Mouse (Mus musculus): ENCODE results near the gene Ttc17.

The Ttc17 gene

DNA sequence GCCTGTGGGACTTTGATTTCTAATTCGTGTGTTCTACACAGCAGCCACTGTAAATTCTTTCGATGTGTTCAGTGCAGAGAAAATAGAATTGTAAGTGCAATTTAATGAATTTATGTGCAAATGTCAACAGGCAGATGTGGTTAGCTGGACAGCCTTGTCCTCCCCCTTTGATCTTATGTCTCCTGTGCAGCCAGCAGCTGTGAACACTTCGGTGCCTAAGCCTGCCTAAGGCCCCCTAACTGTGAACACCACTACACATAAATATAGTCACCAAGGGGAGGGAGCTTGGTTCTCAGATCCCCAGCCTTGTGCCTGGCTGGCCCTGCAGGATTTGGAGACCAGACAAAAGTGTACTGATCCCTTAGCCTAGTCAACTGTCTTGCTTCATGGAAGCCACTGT, 109.0 kb downstream of the Ttc17 start:
- peak; percentile 7 for DNase-seq (ENCODE audit: low spot score)

DNA sequence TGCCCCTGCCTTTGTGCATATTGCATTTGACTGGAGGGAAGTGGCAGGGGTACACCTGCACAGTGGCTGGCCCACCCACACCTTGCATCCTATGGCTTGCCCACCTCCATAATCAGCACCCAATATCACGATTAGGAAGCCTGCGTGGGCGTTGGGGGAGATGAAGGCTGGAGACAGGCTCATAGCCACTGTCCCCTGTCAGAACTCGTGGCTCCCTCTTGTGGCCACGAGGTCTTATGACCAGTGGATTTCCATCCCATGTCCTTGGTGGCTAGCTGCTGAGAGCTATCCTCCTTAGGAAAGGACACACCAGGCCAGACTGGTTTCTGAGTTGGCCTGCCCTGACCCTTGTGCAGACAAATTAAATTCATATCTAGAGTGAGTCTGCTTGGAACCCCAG, 116.0 kb downstream of the Ttc17 start:
- DNase-seq (ENCODE audit: low spot score) = peak; percentile 80

- DNase-seq (ENCODE audit: low spot score) = no peak
These were observed 116.8 kb downstream of the Ttc17 start for GRCm38 (mm10) chr2:94289659-94290058.

GRCm38 (mm10) chr2:94289169-94289568, 117.3 kb downstream of the Ttc17 start:
- no peak for DNase-seq (ENCODE audit: low spot score)

DNA sequence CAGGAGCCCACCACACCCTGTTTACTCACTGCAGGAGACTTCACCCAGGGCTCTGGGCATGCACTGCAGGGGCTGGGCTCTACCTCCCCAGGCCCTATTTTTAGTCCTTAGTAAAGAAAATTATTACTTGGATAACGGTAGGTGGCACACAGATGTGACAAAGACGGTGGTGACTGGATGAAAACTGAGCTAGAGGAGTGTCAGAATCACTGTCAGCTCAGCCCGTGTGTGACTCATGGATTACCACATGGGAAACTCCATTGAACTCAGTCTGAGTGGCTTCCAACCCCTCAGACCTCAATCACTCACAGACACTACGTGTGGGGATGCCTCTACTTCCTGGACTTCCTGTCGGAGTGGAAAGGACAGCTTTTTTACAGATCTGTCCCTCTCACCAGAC, 118.4 kb downstream of the Ttc17 start:
- peak; percentile 19 for DNase-seq (ENCODE audit: low spot score)

- no peak for DNase-seq (ENCODE audit: low spot score)
These were observed 119.1 kb downstream of the Ttc17 start for GRCm38 (mm10) chr2:94287435-94287834.

GRCm38 (mm10) chr2:94283526-94283925, 123.0 kb downstream of the Ttc17 start:
- DNase-seq (ENCODE audit: low spot score) = no peak

DNA sequence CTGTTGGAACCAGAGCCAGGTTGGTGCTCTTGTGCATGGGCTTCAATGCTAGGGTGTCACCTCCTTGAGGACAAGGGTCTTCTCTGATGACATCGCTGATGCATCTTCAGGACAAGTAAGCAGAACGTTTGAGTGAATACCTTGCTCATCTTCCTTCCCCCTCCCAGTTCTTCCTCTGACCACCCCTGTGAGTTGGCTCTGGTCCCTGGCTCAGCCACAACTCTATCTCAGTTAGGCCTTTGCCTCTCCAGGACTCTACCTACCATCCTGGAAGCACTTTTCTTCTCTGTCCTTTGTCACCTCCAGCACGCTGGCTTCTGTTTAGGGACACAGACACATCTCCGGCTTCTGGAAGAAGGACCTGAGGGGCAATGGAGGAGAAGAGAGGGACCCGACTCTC, 126.9 kb downstream of the Ttc17 start:
- DNase-seq (ENCODE audit: low spot score) = no peak

- DNase-seq (ENCODE audit: low spot score) = no peak
These were observed 130.4 kb downstream of the Ttc17 start for GRCm38 (mm10) chr2:94276103-94276502.

DNA sequence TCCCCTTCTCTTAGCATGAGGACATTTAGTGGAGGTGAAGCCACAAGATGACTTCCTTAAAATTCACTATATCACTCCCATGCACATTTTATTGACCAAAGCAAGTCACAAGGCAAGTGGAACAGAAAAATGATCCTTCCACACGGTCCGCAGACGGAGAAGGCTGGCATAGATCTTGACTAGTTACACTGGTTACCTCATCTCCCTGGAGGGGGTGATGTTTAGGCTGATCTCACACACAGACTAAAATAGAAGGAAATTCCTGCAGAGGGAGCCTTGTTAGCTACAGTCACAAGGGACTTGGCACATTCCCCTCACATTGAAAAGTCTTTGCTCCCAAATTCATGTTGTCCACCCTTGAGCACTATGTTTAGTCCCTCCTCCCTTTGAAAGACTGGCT, 130.8 kb downstream of the Ttc17 start:
- DNase-seq (ENCODE audit: low spot score) = no peak

GRCm38 (mm10) chr2:94273154-94274021, 133.1 kb downstream of the Ttc17 start:
- DNase-seq (ENCODE audit: low spot score) = no peak

GRCm38 (mm10) chr2:94271176-94271575, 135.3 kb downstream of the Ttc17 start:
- no peak for DNase-seq (ENCODE audit: low spot score)

GRCm38 (mm10) chr2:94268835-94269234, 137.7 kb downstream of the Ttc17 start:
- no peak for DNase-seq (ENCODE audit: low spot score)

- peak; percentile 34 for DNase-seq (ENCODE audit: low spot score)
These were observed 139.2 kb downstream of the Ttc17 start for GRCm38 (mm10) chr2:94267213-94267850.

GRCm38 (mm10) chr2:94266381-94267160, 139.9 kb downstream of the Ttc17 start:
- no peak for DNase-seq (ENCODE audit: low spot score)

DNA sequence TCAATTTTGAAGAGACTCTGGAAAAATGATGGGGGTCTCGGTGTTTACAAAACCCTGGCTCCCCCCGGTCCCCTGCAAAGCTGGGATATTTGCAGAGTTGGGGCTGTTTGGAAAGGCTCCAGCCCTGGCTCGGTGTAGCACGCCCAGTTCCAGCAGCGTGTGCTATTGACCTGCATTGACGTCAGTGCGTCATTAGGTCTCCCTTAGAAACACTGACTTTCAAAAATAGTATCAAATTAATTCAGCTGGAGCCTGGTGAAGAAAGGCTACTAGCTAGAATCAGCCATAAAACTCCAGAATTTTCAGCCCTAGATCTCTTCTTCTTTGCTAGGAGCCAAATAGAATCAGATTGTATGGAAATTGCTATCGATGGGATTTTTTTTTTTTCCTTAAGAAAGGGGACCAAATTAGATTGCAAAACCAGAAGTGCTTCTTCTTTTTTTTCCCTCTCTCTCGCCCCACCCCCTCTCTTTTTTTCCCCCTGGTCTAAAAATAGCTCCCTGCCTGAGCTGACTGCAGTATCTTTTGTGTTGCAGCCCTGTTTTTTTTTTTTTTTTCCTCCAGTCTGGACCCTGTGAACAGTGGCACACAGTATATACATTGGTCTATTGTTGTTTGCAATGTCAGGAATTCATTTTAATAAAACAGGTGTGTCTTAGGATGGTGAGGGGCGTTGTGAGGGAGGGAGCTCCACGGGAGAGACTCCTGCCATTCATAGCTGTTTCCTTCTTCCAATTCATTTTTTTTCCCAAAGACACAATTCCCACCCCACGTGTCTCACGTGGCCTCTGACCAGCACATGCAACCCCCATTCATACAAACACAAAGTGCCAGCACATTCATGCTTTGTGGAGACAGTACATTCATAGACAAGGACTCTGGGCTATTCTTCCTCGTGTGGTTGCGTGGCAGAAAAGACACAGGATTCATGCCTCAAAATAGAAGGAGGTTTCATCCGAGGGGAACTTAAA, 141.0 kb downstream of the Ttc17 start:
- DNase-seq (ENCODE audit: low spot score) = peak; percentile 21

- no peak for DNase-seq (ENCODE audit: low spot score)
These were observed 141.8 kb downstream of the Ttc17 start for GRCm38 (mm10) chr2:94264631-94265098.

- DNase-seq (ENCODE audit: low spot score) = no peak
These were observed 142.5 kb downstream of the Ttc17 start for GRCm38 (mm10) chr2:94264006-94264405.

GRCm38 (mm10) chr2:94263530-94263937, 143.0 kb downstream of the Ttc17 start:
- peak; percentile 21 for DNase-seq (ENCODE audit: low spot score)

DNA sequence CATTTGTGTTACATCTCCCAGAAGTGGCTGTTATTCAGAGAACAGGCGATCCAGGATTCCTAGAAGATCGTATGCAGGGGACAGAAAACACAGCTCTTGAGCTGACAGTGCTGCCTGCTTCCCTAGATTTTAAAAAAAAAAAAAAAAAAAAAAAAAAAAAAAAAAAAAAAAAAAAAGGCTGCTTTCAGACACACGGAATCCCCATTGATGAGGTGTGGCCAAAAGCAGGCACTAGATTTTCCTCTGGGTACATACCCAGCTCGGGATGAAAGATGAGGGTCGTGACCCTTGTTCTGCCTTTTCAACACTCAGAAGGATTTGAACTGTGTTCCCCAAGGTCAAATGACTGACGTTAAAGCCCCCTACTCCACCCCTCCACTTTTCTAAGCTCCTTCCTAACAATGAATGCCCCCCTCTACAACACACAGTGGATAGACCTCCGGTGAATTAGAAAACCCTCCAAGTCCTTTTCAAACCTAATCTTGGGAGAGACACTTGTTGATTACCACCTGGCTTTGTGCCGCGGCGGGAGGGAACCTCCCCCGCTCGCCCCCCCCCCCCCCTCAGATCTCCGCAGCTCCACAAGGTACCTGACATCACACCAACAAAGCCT, 143.5 kb downstream of the Ttc17 start:
- no peak for DNase-seq (ENCODE audit: low spot score)

DNA sequence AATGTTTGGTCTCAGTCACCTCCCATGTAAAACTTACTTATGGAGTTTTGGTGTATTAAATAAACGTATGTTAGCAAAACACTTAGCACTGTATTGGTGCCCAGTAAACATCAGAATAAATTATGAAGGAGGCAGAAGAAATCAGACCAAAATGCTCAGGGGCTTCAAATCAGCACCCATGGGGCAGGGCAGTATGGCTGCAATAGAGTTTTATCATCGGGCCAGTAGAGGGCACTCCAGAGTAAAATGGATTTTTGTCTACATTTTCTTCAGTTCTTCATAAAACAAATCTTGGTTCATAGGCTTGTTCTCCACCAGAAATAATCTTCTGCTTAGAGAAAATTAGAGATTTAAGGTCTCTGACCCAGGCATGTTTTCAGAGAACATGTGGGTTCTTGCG, 152.4 kb downstream of the Ttc17 start:
- peak; percentile 45 for DNase-seq (ENCODE audit: low spot score)
